Mouse (Mus musculus) c-Kit-positive CD71-positive TER-119-negative erythroid progenitor cells, embryonic 14.5 days (primary cell): ENCODE measurements around the gene Elf2.
A peak's percentile ranks its signal among the peaks of the same experiment; 100 is the strongest.
"Not testable (repeated sequence)": the region's sequence is repeated elsewhere in the genome, so short reads cannot be mapped to it uniquely, and the experiment has no call there.

Experiments
- DNase-seq: peaks from one replicate; pipeline ENCODE4 v3.0.0-alpha.2; 2013; ENCODE audit warnings: low read depth

Elf2 gene

GRCm38 (mm10) chr3:51358660-51359557 is 18.4 kb upstream of the Elf2 start:
- DNase-seq, result peak; percentile 92

GRCm38 (mm10) chr3:51358181-51358580 is 17.7 kb upstream of the Elf2 start:
- DNase-seq, result peak; percentile 87

GRCm38 (mm10) chr3:51357624-51358023 is 17.2 kb upstream of the Elf2 start:
- no peak for DNase-seq

- no peak for DNase-seq
Observed at GRCm38 (mm10) chr3:51357078-51357477, 16.6 kb upstream of the Elf2 start.

GRCm38 (mm10) chr3:51354956-51355355 is 14.5 kb upstream of the Elf2 start:
- DNase-seq, result not testable (repeated sequence)

GRCm38 (mm10) chr3:51354034-51354427 is 13.6 kb upstream of the Elf2 start:
- no peak for DNase-seq

GRCm38 (mm10) chr3:51353325-51354033 is 13.0 kb upstream of the Elf2 start:
- DNase-seq, result no peak

GRCm38 (mm10) chr3:51350806-51351205 is 10.3 kb upstream of the Elf2 start:
- no peak for DNase-seq

- DNase-seq, result no peak
Observed at GRCm38 (mm10) chr3:51348646-51349238, 8.3 kb upstream of the Elf2 start.

GRCm38 (mm10) chr3:51345017-51345416 is 4.6 kb upstream of the Elf2 start:
- not testable (repeated sequence) for DNase-seq

GRCm38 (mm10) chr3:51344182-51344581 is 3.7 kb upstream of the Elf2 start:
- not testable (repeated sequence) for DNase-seq

GRCm38 (mm10) chr3:51343260-51343659 is 2.8 kb upstream of the Elf2 start:
- no peak for DNase-seq

GRCm38 (mm10) chr3:51342152-51342551 is 1.7 kb upstream of the Elf2 start:
- DNase-seq, result no peak

GRCm38 (mm10) chr3:51341268-51342081 is 1.0 kb upstream of the Elf2 start:
- DNase-seq, result peak; percentile 78

GRCm38 (mm10) chr3:51339734-51340551 is 520 bp downstream of the Elf2 start:
- DNase-seq, result no peak

GRCm38 (mm10) chr3:51339378-51339733 is 1.1 kb downstream of the Elf2 start:
- no peak for DNase-seq

- DNase-seq, result no peak
Observed at GRCm38 (mm10) chr3:51335378-51335777, 5.1 kb downstream of the Elf2 start.

- no peak for DNase-seq
Observed at GRCm38 (mm10) chr3:51333950-51334349, 6.5 kb downstream of the Elf2 start.

GRCm38 (mm10) chr3:51333234-51333889 is 7.1 kb downstream of the Elf2 start:
- DNase-seq, result no peak

GRCm38 (mm10) chr3:51330086-51330485 is 10.4 kb downstream of the Elf2 start:
- no peak for DNase-seq

- no peak for DNase-seq
Observed at GRCm38 (mm10) chr3:51328546-51328945, 11.9 kb downstream of the Elf2 start.
